Mouse (Mus musculus) neural tube, embryonic 11.5 days (tissue): ENCODE results near the gene Hps5. TPM values are rescaled to one million over a fixed set of nuclear protein-coding genes. Genes with fewer than 3 reads are reported as not detected.

Experiments used
- ATAC-seq: fragments of 200-750 bp; cut with Nextera tagmentation; 2 replicates; pipeline ENCODE4 v1.8.0; 2017; ENCODE audit warnings: moderate number of reproducible peaks, mild to moderate bottlenecking, moderate TSS enrichment, moderate library complexity; ENCODE audit not compliant: insufficient read depth, low FRiP score, low TSS enrichment
- DNase-seq: peaks from one replicate; pipeline ENCODE4 v3.0.0-alpha.2; 2015; ENCODE audit warnings: low spot score
- H3K27ac ChIP-seq: fragments of 300-500 bp; sonication (generic); 2 replicates; pipeline ENCODE4 v1.5.1; 2014; ENCODE audit warnings: low read depth, mild to moderate bottlenecking, low read length
- H3K27me3 ChIP-seq: fragments of 300-500 bp; sonication (generic); 2 replicates; pipeline ENCODE4 v1.6.1; 2014; ENCODE audit warnings: mild to moderate bottlenecking, low read length, mixed read lengths; ENCODE audit not compliant: control insufficient read depth, insufficient read depth
- H3K36me3 ChIP-seq: fragments of 300-500 bp; sonication (generic); 2 replicates; pipeline ENCODE4 v1.6.1; 2014; ENCODE audit warnings: mild to moderate bottlenecking, low read length, moderate library complexity, mixed read lengths; ENCODE audit not compliant: control insufficient read depth, insufficient read depth
- H3K4me1 ChIP-seq: fragments of 300-500 bp; sonication (generic); 2 replicates; pipeline ENCODE4 v1.6.1; 2014; ENCODE audit warnings: low read length, mixed read lengths; ENCODE audit not compliant: control insufficient read depth, insufficient read depth
- H3K4me2 ChIP-seq: fragments of 300-500 bp; sonication (generic); 2 replicates; pipeline ENCODE4 v1.6.1; 2014; ENCODE audit warnings: low read depth, mild to moderate bottlenecking, moderate library complexity
- H3K4me3 ChIP-seq: fragments of 300-500 bp; sonication (generic); 2 replicates; pipeline ENCODE4 v1.5.1; 2014; ENCODE audit warnings: low read depth, low read length
- H3K9ac ChIP-seq: fragments of 300-500 bp; sonication (generic); 2 replicates; pipeline ENCODE4 v1.6.1; 2014; ENCODE audit warnings: mild to moderate bottlenecking, low read length
- H3K9me3 ChIP-seq: fragments of 300-500 bp; sonication (generic); 2 replicates; pipeline ENCODE4 v1.6.1; 2016; ENCODE audit warnings: low read length; ENCODE audit not compliant: control insufficient read depth
- WGBS: fragments of 180-500 bp; shearing (Covaris S2); extraction: QIAGEN DNeasy Blood & Tissue Kit; methylation state at CpG from one replicate; pipeline ENCODE4 v1.1.7; 2014; 5-methylcytosine and 5-hydroxymethylcytosine counted together
- polyA plus RNA-seq: library from polyadenylated mRNA; unstranded; fragments of >200 nt; fragmentation: Nextera tagmentation; extraction: Ambion mirVana; gene quantifications from 2 replicates; pipeline ENCODE4 v1.2.1, GENCODE M21; 2014

The Hps5 gene
- polyA plus RNA-seq, 1 experiment from 2014 or later = 18.0 TPM

GRCm38 (mm10) chr7:46716897-46717296 is 79.0 kb downstream of the Hps5 start:
- no peak for DNase-seq
- Histone ChIP-seq H3K4me3 (no peak overlapping the region), H3K4me1 (no peaks in the 10 kb centered on the region), H3K27ac (no peak overlapping the region), H3K27me3 (no peaks in the 10 kb centered on the region), H3K4me2 (no peak overlapping the region), H3K36me3 (no peaks in the 10 kb centered on the region), H3K9me3 (no peaks in the 10 kb centered on the region), H3K9ac (no peak overlapping the region)
- ATAC-seq = no peak
- 62% methylated on average over 5 of the region's 5 CpGs for WGBS

GRCm38 (mm10) chr7:46715600-46715999 is 80.3 kb downstream of the Hps5 start, which contains the start of gene Saa3:
Gene Saa3 (minus strand): TSS chr7:46715700.
- DNase-seq (no peak), ATAC-seq (no peak)
- no peaks in the 10 kb centered on the region for H3K9me3 ChIP-seq
- no peak within 1 kb of the TSS for H3K27ac ChIP-seq
- WGBS = 85% methylated on average over 5 of the region's 5 CpGs
- H3K27me3 ChIP-seq = no peaks in the 10 kb centered on the region
- no peaks in the 10 kb centered on the region for H3K36me3 ChIP-seq
- H3K9ac ChIP-seq = no peak within 1 kb of the TSS
- H3K4me2 ChIP-seq = no peak within 1 kb of the TSS
- no peak within 1 kb of the TSS for H3K4me3 ChIP-seq
- H3K4me1 ChIP-seq = no peaks in the 10 kb centered on the region

GRCm38 (mm10) chr7:46714518-46714917 is 81.3 kb downstream of the Hps5 start:
- Histone ChIP-seq H3K27ac (no peak overlapping the region), H3K4me2 (no peak overlapping the region), H3K27me3 (no peaks in the 10 kb centered on the region), H3K9me3 (no peaks in the 10 kb centered on the region), H3K4me1 (peaks cover 2% of the 10 kb centered on the region; the same call in 1 of the 2 replicates), H3K9ac (no peak overlapping the region), H3K4me3 (no peak overlapping the region), H3K36me3 (no peaks in the 10 kb centered on the region)
- DNase-seq (peak; percentile 44), ATAC-seq (no peak)
- 32% methylated on average over 6 of the region's 6 CpGs for WGBS

- 80% methylated on average over 6 of the region's 6 CpGs for WGBS
- Histone ChIP-seq H3K27me3 (no peaks in the 10 kb centered on the region), H3K36me3 (no peaks in the 10 kb centered on the region), H3K4me1 (peaks cover 6% of the 10 kb centered on the region; the same call in 1 of the 2 replicates), H3K4me2 (no peak overlapping the region), H3K9ac (no peak overlapping the region), H3K27ac (no peak overlapping the region), H3K9me3 (no peaks in the 10 kb centered on the region), H3K4me3 (no peak overlapping the region)
- DNase-seq = no peak
- no peak for ATAC-seq
Observed at GRCm38 (mm10) chr7:46712250-46712649, 83.6 kb downstream of the Hps5 start.

Other genes with a start within 250 kb of the Hps5 start
- gene Sergef, start 156.3 kb downstream of the Hps5 start, polyA plus RNA-seq = 13.5 and 16.8 TPM in 2 replicates
- gene Tph1, start 123.5 kb downstream of the Hps5 start, polyA plus RNA-seq = 0.76 and 1.0 TPM in 2 replicates
- 39.1 and 40.3 TPM in 2 replicates for gene Saal1, start 85.4 kb downstream of the Hps5 start, polyA plus RNA-seq
- 0.41 TPM in 1 of 2 replicates, not detected in the other for gene Saa3, start 80.4 kb downstream of the Hps5 start, polyA plus RNA-seq
- not detected in 2 replicates for gene Saa4, start 63.5 kb downstream of the Hps5 start, polyA plus RNA-seq
- gene Saa1, start 53.1 kb downstream of the Hps5 start, polyA plus RNA-seq = 0.77 and 2.1 TPM in 2 replicates
- gene Saa2, start 44.3 kb downstream of the Hps5 start, polyA plus RNA-seq = 0.88 TPM in 1 of 2 replicates, not detected in the other
- 55.0 and 55.9 TPM in 2 replicates for gene Gtf2h1, start within 50 bp of the Hps5 start, polyA plus RNA-seq
- gene Ldha, start 45.4 kb upstream of the Hps5 start, polyA plus RNA-seq = 1,604 and 1,620 TPM in 2 replicates
- gene Ldhc, start 65.1 kb upstream of the Hps5 start, polyA plus RNA-seq = not detected in 2 replicates
- gene Tsg101, start 123.9 kb upstream of the Hps5 start, polyA plus RNA-seq = 338 and 352 TPM in 2 replicates
- 10.4 and 11.4 TPM in 2 replicates for gene Uevld, start 162.5 kb upstream of the Hps5 start, polyA plus RNA-seq
- not detected in 2 replicates for gene Gm9999, start 187.5 kb upstream of the Hps5 start, polyA plus RNA-seq
- gene Spty2d1, start 212.3 kb upstream of the Hps5 start, polyA plus RNA-seq = 14.1 and 14.3 TPM in 2 replicates